Mouse (Mus musculus) layer of hippocampus, adult 11-12 months (tissue): ENCODE results near the gene Coq2.

Experiments
- DNase-seq: peaks from one replicate; pipeline ENCODE4 v3.0.0; 2022; ENCODE audit warnings: low spot score

Coq2 gene

DNA sequence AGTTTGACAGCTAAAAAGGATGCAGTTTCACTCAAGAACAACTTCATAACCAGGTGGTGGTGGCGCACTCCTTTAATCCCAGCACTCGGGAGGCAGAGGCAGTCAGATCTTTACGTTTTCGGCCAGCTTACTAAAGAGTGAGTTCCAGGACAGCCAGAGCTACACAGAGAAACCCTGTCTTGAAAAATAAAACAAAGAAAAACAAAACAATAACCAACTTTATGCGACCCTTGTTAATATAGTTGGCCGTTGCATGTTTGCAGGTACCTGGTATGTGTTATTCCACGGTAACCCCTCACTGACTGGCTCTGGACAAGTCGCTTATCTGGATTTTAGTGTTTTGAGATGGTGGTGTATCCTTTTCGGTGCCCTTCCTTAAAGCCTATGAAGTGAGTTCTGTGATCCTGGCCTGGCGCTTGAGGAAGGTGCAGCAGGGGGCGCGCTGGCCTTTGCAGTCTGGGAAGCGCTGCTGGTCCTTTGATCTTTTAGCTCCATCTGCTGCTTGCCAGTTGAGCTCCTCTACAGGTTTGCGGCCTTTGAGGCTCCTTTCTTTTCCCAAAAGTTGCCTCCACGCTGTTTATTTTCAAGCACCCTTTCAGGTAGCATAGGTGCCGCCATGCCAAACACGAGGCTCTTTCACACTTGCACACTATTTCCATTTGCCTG, at the start of gene Coq2:
Gene Coq2 (minus strand): TSS at position 430 of the 666 bp plus-strand sequence.
- peak; percentile 77 for DNase-seq

DNA sequence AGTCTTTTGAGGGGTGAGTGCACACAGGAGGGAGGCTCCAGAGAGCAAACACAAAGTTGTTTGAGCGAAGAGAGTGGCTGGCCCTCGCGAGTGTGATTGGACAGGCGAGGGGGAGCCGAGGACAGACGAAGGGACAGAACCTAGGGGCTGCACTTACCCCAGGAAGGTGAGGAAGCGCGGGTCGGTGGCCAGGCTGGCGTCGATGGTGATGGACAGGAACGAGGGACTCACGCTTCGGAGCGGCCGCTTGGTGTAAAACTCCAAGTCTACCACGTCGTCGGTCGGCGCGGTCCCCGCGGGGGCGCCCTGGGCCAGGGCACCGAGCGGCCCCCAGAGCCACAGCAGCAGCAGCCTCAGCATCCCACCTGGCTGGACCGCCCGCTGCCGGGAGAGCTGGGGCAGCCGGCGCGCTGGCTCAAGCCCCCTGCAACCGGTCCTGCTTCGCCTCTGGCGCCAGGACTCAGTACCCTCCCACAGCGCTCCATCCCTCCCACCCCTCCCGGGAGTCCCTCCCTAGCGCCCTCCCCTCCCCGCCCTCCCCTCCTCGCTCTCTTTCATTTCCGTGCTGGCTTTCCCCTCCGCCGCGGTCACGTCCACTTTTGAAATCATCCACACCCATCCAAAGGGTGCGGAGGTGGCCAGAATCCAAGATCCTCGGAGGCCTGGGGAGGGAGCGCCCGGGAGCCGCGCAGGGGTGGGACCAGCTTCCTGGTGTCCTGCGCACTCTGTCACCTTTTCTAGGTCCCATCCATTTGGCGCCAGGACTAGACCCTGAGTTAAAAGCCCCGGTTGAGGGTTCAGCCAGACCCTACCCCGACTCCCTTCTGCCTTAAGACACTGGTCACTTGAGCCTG, 44.5 kb upstream of the Coq2 start, which contains the start of gene Hpse:
Gene Hpse (minus strand): TSS at position 482 of the 854 bp plus-strand sequence.
- no peak for DNase-seq

DNA sequence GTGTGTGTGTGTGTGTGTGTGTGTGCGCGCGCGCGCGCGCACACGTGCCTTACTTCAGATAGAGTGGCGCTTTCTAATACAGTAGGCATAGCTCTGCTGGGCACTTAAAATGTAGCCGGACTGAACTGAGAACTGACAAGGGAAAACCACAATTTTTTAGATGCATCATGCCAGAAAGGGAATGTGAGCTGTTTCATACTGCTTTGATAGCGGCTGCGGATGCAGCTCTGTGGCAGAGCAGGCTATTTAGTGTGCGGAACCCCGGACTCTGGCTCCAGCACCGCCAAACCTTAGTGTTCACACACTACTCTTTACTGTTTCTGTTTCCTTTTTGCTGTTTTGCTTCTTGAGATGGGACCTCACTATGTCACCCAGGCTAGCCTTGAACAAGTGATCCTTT, 41.8 kb upstream of the Coq2 start:
- DNase-seq, result no peak

DNA sequence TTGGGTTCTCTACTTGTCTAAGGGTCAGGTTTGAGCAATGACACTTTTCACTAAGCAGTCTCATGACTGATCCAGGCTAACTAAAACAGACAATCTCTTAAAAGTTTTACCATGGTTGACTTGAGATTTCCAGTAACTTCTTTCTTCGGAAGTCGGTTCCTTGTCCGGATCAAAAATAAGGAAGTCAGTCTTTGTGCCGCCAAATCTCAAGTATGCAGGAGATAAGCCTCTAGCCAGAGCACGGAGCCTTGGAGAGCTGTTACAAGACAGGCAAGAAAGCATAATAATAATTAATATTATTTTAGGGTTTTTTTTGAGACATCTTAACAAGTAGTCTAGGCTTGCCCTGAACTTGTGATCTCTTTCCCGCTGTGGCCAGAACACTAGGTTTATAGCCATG, 36.3 kb upstream of the Coq2 start:
- DNase-seq, result no peak

DNA sequence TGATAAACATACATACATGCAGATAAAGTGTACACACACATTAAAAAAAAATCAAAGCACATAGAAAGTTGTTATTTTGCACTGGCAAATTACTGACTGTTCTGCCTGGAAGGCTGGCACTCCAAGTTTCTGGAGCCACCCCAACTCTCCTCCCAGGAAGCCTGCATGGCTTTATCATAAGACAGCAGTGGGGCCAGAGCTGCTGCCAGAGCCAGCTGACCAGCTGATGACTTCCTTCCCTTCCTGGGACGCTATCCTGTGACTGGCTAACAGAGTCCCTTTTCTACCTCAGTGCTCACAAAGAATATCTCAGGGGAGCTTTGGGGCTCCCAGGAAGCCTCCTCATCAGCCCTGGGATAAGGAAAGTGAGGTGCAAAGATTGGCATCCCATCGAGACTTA, 35.1 kb upstream of the Coq2 start:
- DNase-seq, result no peak

DNA sequence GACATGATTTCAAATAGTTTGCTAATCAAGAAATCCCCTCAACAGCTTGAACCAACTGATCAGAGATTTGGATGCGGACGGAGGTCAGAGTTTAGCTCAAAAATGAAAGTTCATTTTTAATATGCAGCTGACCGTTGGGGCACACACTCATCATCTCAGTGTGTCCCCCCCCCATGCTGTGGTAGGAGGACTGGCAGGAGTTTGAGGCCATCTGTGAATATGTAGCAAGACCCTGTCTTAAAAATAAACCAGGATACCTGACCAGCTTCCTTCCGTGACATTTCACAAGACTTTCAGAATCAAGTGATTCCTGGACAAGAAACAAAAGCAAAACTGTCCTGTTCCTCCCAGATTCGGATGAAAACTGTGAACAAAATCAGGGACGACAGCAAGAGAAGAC, 34.1 kb upstream of the Coq2 start:
- no peak for DNase-seq

DNA sequence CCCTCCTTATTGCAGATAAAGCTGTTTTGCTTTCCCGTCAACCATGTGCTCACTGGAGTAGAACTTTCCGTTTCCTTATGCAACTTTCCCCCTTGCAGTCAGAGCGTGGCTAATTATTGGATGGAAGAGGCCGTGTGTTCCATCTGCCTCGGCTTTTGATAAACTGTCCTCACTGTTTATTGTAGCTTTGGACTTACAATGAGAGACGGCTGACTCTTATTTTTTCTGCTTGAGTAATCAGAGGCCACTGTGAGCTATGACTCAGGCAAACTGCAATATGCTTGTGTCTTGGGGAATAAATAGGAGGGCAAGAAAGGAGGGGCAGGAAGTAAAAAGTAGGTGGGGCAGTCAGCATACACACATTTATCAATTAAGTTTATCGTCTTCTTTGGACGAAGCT, 31.7 kb upstream of the Coq2 start:
- no peak for DNase-seq

DNA sequence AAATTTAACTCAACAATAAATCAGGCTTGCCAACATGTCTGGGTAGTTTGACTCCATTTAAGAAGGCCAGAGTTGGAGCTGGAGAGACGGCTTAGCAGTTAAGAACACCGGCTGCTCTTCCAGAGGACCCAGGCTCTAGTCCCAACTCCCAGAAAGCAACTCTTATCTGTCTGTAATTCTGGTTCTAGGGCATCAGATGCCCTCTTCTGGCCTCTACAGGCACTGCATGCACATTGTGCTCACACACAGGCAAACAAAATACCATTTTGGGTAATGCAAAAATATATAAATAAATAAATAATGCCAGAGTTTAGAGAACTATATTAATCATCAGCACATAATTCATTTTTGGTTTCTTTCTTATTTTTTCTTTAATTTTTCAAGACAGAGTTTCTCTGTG, 29.3 kb upstream of the Coq2 start:
- DNase-seq, result no peak

DNA sequence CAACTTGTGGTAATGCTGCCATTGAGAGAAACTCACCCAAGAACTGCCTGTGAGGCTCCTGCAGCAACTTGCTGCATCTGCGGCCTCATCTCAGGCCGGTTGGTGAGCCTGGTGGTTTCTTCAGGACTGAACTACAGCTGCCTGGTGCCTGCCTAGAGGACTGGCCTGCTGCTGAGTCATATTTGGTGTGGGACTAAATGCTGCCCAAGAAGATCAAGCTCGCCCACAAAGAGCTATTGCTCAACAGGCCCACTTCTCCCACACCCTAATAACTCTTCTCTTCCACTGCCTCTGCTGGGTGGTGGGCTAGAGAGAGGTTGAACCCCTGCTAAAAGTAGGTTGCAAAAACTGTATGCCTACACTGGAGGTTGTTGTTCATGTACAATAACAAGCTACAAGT, 27.4 kb upstream of the Coq2 start:
- DNase-seq, result no peak

DNA sequence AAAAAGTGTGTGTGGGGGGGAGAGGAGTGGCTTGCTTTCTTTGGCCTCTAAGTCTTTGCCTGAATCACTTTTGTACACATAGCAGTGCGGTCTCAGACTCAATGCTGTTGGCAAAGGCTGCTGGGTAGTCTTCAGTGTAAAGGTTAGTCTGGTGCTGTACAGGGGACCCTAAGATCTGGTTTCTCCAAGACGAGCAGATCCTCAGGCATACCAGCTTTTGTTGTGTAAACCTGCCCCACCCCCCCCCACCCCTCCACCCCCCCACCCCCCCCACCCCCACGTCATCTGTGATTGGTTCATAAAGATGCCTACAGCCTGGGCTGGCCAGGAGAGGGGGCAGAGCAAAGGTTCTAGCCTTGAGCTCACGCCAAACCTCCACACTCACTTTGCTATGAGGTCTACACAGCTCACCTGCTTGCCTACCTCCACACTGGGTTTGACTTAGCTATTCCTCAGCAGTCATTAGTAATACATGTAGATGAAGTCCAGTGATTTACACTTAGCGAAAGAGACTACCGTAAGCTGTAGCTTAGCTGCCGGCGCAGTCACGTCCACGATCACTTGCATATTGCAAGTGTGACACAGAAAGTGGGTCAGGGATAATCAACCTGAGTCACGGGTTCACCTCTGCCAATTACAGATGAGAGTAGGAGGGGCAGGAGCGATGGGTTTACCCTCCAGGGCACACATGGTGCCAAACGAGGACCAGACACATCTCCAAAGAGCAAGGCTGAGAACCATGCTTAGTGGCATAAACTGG, 26.1 kb upstream of the Coq2 start:
- DNase-seq, result no peak

DNA sequence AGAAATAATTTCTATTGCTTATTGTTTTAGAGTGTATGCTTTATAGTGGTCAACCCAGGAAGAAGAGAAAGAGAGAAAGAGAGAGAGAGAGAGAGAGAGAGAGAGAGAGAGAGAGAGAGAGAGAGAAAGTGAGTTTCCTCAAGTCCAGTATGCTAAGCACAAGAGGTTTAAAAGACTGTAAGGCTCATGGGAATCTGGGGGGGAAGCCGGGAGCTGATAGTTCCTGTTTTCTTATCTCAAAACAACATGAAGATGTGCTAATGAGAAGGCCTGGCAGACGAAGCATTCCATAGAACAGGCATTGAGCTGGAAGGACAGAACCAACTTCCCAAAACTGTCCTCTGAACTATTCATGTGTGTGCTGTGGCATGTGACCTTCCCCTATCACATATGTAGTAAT, 22.9 kb upstream of the Coq2 start:
- no peak for DNase-seq

DNA sequence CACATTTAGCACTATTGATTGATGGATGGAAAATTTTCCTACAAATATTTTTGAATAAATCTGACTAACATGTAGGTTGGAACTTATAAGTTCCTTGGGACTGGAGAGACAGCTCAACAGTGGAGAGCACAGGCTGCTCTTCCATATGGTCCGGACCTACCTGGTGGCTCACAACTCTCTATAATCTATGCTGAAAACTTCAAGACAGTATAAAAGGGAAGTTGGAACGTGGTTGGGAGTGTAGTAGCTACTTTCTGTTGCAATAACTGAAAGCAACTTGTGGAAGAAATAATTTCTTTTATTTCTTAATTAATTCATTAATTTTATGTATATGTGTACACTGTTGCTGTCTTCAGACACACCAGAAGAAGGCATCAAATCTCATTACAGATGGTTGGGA, 22.5 kb upstream of the Coq2 start:
- no peak for DNase-seq

DNA sequence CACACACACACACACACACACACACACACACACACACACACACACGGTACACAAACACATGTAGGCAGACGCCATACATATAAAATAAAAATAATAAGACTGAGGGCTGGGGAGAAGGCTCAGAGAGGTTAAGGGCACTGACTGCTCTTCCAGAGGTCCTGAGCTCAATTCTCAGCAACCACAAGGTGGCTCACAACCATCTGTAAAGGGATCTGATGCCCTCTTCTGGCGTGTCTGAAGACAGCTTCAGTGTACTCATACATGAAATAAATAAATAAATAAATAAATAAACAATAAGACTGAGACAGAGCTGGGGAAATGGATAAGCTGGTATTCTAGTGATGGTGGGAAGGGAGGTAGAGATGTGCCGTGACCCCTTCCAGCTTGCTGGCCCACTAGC, 10.7 kb upstream of the Coq2 start:
- DNase-seq, result no peak

DNA sequence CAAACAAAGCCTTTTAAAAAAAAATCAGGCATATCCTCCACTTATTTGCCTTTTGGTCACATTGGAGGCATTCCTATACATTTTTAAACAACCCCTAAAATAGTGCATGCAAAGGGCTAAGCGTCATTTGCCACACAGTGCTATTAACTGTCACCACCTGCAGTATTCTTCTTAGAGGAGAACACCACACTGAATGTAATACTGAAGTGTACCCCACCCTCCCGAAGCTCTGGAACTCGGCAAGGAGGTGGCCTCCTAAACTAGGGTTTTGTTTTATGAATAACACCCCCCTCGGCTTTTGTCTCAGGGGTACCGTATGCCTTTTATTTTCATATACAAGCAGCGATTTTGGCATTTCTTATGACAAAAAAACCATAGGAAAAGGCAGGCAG, 5.6 kb upstream of the Coq2 start:
- DNase-seq, result no peak

DNA sequence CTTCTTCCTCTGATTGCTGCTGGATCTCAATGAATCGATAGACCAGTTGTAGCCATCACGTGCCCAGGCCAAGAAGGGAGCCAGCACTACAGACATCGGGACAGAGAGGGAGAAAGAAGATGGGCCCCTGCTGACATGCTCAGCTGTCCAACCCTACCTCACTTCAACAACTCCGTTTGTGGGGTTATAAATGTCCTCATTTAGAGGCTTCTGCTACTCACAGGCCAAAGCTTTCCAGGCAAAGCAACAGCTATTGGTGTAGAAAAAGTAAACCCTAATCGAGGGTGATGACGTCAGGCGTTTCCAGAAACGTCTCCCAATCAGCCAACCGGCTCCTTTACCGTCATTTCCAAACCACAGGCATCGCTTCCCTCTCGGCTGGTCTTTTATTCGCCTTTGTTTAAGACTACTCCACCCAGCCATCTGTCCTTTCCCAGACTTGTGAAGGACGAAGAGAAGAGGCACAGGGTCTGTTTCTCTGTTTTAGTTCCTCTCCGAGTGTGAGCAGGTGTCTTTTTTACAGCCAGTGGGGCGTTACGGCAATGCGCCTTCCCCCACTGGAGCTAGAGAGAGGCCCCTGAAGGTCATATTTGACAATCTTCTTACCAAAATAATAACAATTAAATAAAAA, 5.1 kb upstream of the Coq2 start:
- no peak for DNase-seq

DNA sequence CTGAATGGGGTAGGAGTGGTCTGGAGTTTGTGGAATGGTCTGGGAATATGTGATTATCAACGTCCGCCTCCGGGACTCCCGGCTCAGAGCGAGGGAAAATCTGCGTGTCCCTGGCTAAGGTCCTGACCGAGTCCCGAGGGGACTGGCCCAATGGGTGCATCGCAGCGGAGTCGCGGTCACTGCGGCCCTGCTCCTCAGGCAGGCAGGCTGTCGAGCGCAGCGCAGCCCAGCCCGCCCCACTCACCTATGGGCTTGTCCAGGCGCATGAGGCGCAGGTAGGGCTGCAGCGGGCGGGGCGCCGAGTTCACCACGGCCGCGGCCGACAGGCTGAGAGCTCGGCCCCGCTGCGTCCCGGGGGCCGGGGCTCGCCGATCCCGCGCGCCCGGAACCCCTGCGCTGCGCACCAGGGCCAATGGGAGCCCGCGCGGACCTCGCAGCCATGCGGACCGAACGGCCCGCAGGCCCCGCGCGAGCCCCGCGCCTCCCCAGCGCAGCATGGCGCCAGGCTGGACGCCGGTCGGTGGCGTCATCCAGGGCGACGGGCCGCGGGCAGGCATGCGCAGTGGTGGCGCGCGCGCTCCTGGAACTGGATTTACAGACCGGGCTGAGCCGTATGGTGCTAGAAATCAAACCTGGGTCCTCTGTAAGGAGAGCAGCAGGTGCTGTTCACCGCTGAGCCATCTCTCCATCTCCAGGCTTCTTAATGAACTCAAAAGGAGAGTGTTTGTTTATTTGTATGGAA, 1.0 kb downstream of the Coq2 start:
- DNase-seq, result peak; percentile 87

DNA sequence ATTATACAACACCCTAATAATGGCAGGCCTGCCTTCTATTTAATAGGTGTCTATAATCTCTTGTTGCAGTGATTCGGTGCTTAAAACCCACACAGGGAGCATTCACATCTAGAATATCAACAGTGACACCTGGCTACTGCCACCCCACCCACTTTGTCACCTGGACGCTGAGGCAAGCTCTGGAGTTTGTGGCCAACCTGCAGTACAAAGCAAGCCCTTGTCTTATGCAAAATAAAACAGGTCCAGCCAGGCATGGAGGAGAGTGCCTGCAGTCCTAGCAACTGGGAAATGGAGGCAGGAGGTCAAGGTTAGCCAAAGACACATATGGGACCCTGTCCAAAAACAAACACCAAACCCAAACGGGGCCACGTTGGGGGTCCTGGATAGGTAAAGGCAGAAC, 2.5 kb downstream of the Coq2 start:
- DNase-seq, result no peak

DNA sequence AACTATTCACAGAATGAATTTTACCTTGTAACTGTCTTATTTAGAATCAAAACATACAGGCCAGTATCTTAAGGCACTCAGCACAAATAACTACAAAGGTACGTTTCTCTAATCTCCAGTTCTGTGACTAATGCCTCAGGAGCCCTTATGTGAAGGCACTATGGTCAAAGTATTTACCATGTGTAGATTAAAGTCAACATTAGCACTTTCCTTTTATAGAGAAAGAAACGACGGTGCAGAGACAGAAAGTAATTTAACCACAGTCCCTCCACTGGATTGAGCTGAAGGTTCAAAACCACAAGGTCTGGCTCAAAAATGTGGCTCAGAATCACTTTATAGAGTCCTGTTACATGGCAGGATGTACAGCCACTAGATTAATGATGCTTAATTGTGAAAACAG, 3.0 kb downstream of the Coq2 start:
- DNase-seq, result no peak

DNA sequence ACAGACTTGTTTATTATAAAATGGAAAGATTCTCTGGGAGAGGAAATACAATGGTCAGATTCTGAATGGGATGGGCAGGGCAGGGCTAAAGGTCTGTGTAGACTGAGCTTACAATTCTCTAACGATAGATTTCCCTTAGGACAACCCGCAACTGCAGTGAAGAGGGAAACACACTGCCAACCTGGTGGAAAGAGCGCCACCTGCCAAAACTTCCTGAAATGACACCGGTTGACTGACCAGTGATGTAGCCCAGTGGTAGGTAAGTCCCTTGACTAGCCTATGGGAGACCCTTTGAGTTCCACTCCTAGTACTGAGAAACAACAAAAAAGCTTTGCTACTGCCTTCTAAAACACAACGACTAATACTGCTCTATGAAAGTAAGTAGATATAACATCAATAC, 3.5 kb downstream of the Coq2 start:
- peak; percentile 53 for DNase-seq

DNA sequence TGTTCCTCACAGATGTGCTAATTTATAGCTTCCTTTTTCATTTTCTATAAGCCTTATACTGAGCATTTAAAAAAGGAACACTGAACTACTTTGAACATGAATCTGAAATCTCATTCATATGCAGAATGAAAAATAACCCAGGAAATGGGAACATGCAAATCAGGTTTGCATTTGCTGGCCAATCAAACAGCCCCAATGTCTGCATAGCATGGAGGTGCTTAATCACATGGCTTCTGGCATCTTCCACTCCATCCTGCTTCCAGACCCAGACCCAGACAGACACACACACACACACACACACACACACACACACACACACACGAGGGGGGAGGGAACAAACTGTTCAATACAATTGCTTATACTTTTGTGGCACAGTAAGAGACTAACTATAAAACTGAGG, 8.0 kb downstream of the Coq2 start:
- no peak for DNase-seq

DNA sequence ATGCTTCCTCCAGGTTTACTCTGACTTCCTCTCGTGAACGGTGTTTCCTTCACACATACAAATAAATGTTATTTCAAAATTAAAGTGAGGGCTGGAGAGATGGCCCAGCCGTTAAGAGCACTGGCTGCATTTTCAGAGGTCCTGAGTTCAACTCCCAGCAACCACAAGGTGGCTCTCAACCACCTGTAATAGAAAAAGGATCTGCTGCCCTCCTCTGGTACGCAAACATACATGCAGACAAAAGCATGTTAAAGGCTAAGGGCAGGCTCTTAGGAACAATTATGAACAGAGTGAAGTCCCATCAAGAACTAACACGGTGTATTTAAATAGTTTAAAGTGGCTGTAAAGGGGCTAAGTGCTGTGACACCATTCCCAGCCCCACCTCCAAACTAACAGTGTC, 11.1 kb downstream of the Coq2 start:
- DNase-seq, result no peak

DNA sequence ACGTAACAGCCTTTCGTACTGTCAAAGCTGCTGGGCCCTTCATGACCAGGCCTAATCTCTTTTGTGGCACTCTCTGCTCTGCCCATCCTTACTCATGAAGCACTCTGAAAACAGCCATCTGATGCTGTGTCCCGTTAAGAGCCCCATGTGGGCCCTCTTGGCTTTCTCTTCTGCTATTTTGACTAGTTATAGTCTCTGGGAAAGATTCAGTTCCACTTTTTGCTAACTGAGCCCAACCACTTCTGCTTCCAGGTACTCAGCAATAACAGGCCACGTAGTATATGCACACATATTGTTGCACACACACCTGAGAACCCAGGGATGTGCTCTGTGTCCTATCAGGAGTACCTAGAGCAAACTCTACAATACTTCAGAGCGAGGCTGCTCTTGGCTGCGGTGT, 11.9 kb downstream of the Coq2 start:
- no peak for DNase-seq
